Mouse (Mus musculus): ENCODE measurements at regions not wholly inside any gene's neighbourhood (a gene's known extent, or its start where the extent isn't known, plus 50 kb on each side); places are given as distances from the start of the nearest gene placed in this dataset.

GRCm38 (mm10) chr3:137100627-137101404 lies 240.1 kb upstream of the Emcn start:
- no peak for DNase-seq (ENCODE audit: low spot score)

GRCm38 (mm10) chr3:137105930-137106329 lies 234.9 kb upstream of the Emcn start:
- no peak for DNase-seq (ENCODE audit: low spot score)

DNA sequence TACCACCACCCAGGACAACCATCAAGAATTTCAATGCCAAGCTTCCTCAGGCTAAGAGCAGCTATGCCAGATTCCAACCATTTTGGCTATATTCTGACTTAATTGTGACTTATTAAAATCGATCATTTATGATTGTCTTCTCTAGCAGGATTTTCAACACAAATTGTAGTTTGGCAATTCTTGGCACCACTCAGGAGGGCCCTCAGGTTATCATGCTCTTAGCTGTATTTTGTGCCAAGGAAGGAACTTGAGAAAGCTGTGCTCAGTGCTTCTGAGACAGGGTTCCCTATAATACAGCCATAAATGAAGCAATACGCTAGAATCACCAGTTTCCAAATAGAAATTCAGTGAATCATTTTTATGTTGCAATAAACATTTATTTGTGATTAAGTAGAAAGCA lies 232.7 kb upstream of the Emcn start:
- DNase-seq (ENCODE audit: low spot score) = no peak

GRCm38 (mm10) chr3:137109786-137110185 lies 231.1 kb upstream of the Emcn start:
- no peak for DNase-seq (ENCODE audit: low spot score)

GRCm38 (mm10) chr3:137110485-137110884 lies 230.4 kb upstream of the Emcn start:
- no peak for DNase-seq (ENCODE audit: low spot score)

DNA sequence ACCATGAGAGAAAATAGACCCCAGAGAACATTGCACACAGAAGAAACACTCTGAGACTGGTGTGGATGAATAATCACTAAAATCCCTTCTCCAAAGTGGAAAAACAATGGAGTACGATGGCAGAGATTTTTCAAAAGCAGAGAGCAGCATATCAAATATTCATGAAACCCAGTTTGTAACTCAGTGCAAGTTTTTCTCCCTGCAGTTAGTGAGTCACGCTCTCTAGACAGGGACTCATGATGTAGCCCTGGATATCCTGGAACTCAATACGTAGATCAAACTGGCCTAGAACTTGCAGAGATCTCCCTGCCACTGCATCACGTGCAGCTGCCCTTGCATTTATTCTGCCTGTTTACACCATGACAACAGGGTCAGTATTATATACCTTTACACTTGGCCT lies 210.9 kb upstream of the Emcn start:
- DNase-seq (ENCODE audit: low spot score) = no peak

- DNase-seq (ENCODE audit: low spot score) = no peak
These were observed 198.8 kb upstream of the Emcn start for GRCm38 (mm10) chr3:137142041-137142440.

DNA sequence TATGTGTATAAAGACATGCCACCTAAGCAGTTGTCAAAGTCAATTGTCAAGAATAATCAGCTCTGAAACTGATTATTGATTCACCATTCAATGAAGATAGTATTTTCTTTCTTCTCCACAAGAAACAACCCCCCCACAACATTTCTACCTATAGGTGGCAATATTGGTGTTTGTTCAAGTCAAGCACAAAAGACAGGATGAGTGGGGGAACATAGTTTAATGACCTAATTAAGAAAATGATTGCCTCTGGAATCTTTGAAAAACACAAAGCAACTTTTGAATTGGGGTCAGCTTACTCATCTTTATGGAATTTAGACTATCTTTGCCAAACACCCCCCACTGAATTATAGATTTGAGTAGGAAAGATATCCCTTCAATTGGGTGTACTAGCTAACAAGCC lies 194.8 kb upstream of the Emcn start:
- DNase-seq (ENCODE audit: low spot score) = no peak

DNA sequence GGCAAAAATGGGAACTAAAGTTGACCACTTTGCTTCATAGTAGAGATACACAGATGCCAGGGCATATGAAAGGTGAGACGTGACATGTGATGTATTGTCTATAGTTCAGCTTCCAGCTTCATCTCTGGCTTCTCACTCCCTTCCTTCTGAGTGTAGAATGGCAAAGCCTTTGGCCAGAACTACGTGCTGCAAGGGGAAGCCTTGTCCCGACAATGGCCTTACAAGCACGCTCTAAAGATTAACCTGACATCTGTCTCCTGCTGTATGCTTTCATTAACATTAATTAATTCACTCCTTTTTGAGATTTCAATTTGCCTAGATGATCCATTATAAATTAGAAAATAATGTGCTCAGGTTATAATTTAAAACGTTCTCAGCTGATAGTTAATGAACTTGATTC lies 193.5 kb upstream of the Emcn start:
- no peak for DNase-seq (ENCODE audit: low spot score)

DNA sequence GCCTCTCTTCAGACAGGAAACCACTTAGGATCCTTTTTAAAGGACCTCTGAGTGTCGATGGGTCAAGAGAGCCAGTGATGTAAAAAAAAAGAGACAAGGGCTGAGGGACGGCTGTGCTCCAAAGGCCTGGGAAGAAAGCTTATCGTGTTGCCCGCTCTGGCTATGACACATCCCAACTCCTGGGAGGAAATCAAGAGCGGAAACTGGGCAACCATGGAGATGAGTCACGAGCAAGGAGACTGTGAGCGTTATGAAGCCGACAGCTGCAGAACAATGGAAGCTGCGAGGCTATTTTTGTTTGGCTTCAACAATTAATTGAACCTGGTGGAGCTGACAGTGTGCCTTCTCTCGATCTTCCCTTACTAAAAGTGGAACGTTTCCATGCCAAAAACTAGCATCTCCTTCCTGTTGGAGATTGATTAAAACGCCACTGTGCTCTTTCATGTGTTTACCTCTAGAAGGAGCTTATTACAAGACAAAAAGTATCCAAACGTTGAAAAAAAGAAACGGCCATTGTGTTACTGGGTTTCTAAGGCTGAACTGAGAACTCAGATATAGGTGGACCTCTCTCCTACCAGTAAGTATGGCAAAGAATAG lies 190.4 kb upstream of the Emcn start:
- no peak for DNase-seq (ENCODE audit: low spot score)

GRCm38 (mm10) chr3:137151431-137151830 lies 189.4 kb upstream of the Emcn start:
- no peak for DNase-seq (ENCODE audit: low spot score)

GRCm38 (mm10) chr3:137153234-137153633 lies 187.6 kb upstream of the Emcn start:
- DNase-seq (ENCODE audit: low spot score) = no peak

DNA sequence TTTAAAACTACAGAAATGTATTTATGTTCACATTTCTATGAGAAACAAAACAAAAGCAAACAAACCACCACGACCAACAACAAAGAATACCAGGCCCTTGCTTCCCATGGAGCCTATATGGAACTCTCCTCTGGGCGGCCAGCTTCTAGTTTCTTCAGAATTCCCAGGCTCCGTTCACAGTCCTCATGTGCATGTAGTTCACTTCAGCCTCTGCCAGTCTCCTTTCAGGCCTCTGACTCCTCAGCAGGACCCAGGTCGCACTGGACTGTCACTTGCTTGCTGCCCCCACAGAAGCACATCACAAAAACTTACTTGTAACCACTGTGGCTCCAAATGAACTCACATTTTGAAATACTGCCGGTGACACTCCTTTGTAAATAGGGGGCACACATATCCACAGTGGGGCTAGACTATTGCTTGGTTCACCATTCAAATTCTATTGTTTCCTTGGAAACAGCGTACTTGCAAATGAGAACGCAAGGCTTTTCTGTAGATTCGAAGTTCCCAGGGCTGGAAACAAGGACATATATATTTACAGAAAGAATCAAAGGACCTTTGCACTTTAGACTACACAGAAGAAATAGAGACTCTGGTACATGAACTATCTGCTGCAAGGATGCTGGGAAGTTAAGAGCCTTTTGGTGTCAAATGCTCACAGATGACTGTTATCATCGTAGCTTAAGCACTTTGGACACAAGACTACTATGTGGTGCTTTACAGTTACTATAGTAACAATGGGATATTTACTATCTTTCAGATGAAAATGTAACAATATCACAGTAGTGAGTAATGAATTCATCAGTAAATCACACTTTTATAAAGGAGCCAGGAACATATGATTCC lies 186.4 kb upstream of the Emcn start:
- no peak for DNase-seq (ENCODE audit: low spot score)

DNA sequence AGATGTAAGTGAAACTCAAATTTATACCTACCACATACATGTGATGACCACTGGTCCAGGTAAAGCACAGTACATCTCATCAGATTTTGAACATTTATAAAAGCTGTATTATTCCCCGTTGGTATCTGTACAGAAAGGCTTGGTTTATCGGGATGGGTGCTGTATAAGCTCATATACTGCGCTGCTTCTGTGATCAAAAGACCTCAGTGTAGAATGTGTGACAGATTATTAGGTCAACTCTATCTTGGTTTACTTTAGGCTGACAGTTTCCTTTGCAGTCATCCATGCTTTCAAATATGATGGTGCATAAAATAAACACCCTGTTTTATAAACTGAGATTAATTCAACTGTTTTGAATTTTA lies 185.8 kb upstream of the Emcn start:
- DNase-seq (ENCODE audit: low spot score) = no peak

DNA sequence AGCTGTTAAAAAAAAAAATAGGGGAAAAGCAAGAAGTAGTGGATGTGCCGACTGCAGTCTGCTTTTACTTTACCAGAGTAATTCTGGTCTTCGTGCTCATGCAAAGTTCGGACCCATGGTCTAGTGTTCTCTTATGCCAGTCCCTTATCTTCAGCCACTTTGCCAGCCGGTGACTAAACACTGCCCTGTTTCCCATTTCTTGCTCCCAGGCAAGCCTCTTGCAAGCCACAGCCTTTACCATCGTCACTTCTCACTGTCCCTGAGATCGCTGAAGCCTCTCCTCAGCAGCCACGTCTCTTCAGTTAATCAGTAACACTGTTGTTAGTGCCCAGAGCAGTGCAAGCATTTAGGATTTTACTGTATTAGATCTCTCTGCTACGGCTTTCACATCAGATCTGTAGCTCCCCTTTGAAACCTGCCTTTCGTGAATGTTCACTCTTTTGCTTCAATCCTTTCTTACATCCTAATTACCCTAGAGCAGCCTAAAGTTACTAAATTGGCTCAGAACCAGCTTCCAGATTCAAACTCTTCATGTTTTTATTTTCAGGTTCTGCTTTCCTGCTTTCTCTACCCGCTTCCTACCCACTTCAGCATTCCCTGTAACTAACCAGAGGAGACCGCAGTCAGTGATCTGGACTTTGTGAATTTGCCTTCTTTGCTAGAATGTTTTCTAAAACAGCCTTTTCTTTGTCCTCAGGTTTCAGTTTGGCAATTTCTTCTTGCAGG lies 184.5 kb upstream of the Emcn start:
- DNase-seq (ENCODE audit: low spot score) = no peak

- no peak for DNase-seq (ENCODE audit: low spot score)
These were observed 151.8 kb upstream of the Emcn start for GRCm38 (mm10) chr3:137189035-137189434.

- no peak for DNase-seq (ENCODE audit: low spot score)
These were observed 150.4 kb upstream of the Emcn start for GRCm38 (mm10) chr3:137190489-137190888.

DNA sequence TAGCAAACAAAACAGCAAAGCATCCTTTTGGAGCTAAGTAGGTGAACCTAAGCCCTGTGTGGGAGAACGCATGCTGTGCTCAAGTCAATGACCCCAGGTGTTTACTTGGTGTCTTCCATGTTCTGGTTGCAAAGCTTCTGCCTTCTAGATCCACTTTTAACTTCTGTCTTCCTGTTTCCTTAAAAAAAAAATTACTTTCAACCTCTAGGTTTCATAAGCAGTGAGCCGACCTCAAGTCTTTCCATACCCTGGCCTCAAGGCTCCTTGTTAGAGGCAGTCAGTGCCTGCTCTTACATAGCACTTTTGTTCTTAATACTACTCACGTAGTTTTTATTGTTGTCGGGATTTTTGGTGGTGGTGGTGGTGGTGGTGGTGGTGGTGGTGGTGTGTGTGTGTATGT lies 149.9 kb upstream of the Emcn start:
- no peak for DNase-seq (ENCODE audit: low spot score)

DNA sequence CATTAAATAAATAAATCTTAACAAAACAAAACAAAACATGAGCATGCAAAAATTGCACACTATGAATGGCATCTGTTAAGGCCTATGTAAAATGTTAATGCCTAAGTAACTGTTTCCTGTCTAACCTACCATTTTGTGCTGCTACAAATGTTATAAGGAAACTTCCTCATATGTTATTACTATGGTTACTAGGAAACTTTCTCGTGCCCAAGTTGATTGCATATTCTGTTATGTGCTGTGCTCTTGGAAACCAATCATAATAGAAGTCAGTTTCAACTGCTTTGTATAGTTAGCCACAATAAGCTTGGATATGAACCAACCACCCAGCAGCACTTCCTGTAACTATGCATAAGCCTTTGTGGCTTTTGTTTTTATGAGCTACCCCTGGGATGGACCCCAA lies 147.0 kb upstream of the Emcn start:
- no peak for DNase-seq (ENCODE audit: low spot score)

DNA sequence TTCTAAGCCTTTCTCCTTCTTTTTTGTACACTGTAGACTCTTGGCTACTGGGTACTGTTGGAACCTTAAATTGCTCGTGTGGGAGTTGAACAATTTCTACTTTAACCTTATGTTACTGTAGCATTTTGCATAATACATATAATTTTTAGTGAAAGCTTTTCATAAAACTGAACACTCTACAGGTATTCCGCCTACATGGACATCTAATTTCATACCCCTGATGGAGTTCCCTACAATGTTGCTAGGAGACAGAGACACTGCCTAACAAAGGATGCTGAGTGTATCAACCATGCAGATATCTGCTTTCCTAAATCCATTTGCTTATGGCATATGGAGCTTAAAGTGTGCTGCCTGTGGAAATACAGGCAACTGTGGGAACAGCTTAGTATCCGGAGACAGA lies 129.2 kb upstream of the Emcn start:
- DNase-seq (ENCODE audit: low spot score) = no peak

DNA sequence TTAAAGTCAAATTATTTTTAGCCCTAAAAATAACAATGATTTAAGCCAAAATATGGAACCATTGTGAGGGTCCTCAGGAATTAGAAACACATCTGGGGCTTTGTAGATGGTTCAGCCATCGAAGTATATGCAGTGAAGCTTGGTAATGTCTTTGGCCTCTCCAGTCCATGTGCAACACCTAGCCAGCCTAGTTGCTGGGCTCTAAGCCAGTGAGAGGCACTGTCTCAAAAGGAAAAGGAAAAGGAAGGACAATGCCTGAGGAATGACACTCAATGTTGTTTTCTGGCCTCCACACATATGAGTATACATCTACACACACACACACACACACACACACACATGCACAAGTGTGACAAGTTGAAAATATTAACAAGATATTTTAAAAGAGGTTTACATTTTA lies 124.8 kb upstream of the Emcn start:
- no peak for DNase-seq (ENCODE audit: low spot score)

DNA sequence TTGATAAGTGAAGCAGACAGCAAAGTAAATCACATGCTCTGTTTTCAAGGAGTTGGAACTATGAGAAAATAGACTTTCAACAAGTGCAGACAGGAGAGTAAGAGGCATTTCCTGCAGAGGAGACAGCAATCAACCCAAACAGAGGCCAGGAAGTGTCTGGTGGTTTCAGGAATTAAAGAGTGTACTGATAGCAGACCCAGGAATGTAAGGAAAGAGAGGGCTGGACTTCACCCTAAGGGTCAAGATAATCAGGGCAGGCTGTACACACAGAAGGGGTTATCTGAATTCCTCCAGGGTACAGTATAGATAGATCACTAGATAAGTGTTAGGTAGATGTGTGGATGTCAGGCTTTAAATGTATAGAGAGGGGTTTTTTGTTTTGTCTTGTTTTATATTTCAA lies 123.6 kb upstream of the Emcn start:
- DNase-seq (ENCODE audit: low spot score) = no peak

DNA sequence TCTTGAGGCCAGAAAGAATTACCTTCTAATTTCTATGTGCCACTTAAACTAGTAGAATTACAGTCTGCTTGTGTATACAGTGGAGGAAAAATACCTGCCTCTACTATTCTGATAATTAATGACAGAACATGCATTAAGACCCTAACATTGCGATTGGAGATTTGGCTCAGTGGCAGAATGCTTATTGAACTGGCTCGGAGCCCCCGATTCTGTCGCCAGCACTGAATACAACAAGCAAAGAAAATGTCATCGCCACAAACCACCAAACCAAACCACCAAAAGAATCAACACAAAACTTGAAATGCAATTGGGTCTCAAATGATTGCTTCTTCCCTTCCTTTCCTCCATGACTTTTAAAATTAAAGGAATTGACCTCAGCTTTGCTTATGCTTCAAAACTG lies 122.9 kb upstream of the Emcn start:
- no peak for DNase-seq (ENCODE audit: low spot score)
